Mouse (Mus musculus): ENCODE measurements around the gene Sgsm1. TPM values are rescaled to one million over a fixed set of nuclear protein-coding genes. Genes with fewer than 3 reads are reported as not detected.
A peak's percentile ranks its signal among the peaks of the same experiment; 100 is the strongest.

The Sgsm1 gene
- total RNA-seq, 1 experiment: 7.1 TPM

- in situ Hi-C loops (cut with MboI; ENCODE audit: low sequenced_read_pairs in 2 of 2, unreplicated experiment in 2 of 2): no loop called here
- H3K4me3 ChIP-seq (ENCODE audit: insufficient read depth in 1 of 2, low read depth in 1 of 2, low read length in 2 of 2, poor library complexity in 1 of 2, severe bottlenecking in 1 of 2): no peak overlapping the region
- DNase-seq (ENCODE audit: low read depth, low spot score): no peak
- H3K9me3 ChIP-seq (ENCODE audit: control insufficient read depth, insufficient read depth, low read depth, low read length): no peaks in the 10 kb centered on the region
- no peak for TF ChIP-seq HCFC1 (IDR thresholded peaks at IDR 0.05; ENCODE audit: borderline replicate concordance, insufficient read depth, low read length)
- TF ChIP-seq CHD2 (IDR thresholded peaks at IDR 0.05; ENCODE audit: low read depth, low read length): no peak
- TF ChIP-seq MAFK (IDR thresholded peaks at IDR 0.05; ENCODE audit: insufficient read depth, low read depth, low read length): no peak
- no peak for TF ChIP-seq ZNF384 (IDR thresholded peaks at IDR 0.05; ENCODE audit: low read depth, low read length)
- TF ChIP-seq ZC3H11A (IDR thresholded peaks at IDR 0.05; ENCODE audit: borderline replicate concordance, low read depth, low read length): no peak
- no peak overlapping the region for H3K27ac ChIP-seq (ENCODE audit: insufficient read depth, low read depth, low read length, poor library complexity, severe bottlenecking)
- no peak overlapping the region for H3K9ac ChIP-seq (ENCODE audit: insufficient read depth, low read depth, low read length, poor library complexity, severe bottlenecking)
- peaks cover 11 to 15% of the 10 kb centered on the region in 2 experiments for H3K4me1 ChIP-seq (ENCODE audit: control insufficient read depth in 2 of 2, insufficient read depth in 2 of 2, low read length in 2 of 2, poor library complexity in 1 of 2)
- no peaks in the 10 kb centered on the region; the same call in 1 of the 2 replicates for H3K36me3 ChIP-seq (ENCODE audit: control insufficient read depth, insufficient read depth, low read length, poor library complexity, severe bottlenecking)
Measured at GRCm38 (mm10) chr5:113196916-113197794, 113.4 kb downstream of the Sgsm1 start.

DNA sequence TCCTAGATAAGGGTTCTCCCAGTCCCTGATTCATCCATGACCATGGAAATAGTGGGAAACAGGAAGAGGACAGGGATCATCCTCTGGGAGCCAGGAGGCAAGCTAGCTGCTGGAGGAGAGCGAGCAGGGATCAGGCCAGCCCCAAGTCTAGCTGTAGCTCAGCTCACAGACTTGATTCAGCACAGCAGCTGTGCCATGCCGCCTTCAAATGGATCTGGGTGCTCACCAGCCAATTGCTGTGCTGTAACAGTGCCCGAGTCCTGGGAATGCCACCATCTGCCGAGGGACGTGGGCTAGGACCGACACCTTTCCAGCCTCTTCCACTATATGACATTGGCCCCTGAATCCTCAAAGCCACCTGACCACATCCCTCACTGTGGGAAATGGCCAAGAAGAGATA is 114.7 kb downstream of the Sgsm1 start:
- H3K4me1 ChIP-seq (ENCODE audit: control insufficient read depth in 2 of 2, insufficient read depth in 2 of 2, low read length in 2 of 2, poor library complexity in 1 of 2): peaks cover 11 to 15% of the 10 kb centered on the region in 2 experiments
- DNase-seq (ENCODE audit: low read depth, low spot score): no peak
- no peak overlapping the region for H3K9ac ChIP-seq (ENCODE audit: insufficient read depth, low read depth, low read length, poor library complexity, severe bottlenecking)
- no peak for TF ChIP-seq ZC3H11A (IDR thresholded peaks at IDR 0.05; ENCODE audit: borderline replicate concordance, low read depth, low read length)
- no peak for TF ChIP-seq CHD2 (IDR thresholded peaks at IDR 0.05; ENCODE audit: low read depth, low read length)
- TF ChIP-seq MAFK (IDR thresholded peaks at IDR 0.05; ENCODE audit: insufficient read depth, low read depth, low read length): no peak
- TF ChIP-seq ZNF384 (IDR thresholded peaks at IDR 0.05; ENCODE audit: low read depth, low read length): no peak
- TF ChIP-seq HCFC1 (IDR thresholded peaks at IDR 0.05; ENCODE audit: borderline replicate concordance, insufficient read depth, low read length): no peak
- H3K27ac ChIP-seq (ENCODE audit: insufficient read depth, low read depth, low read length, poor library complexity, severe bottlenecking): no peak overlapping the region
- no peaks in the 10 kb centered on the region for H3K36me3 ChIP-seq (ENCODE audit: control insufficient read depth, insufficient read depth, low read length, poor library complexity, severe bottlenecking)
- H3K4me3 ChIP-seq (ENCODE audit: insufficient read depth in 1 of 2, low read depth in 1 of 2, low read length in 2 of 2, poor library complexity in 1 of 2, severe bottlenecking in 1 of 2): no peak overlapping the region
- no peaks in the 10 kb centered on the region for H3K9me3 ChIP-seq (ENCODE audit: control insufficient read depth, insufficient read depth, low read depth, low read length)
- in situ Hi-C loops (cut with MboI; ENCODE audit: low sequenced_read_pairs in 2 of 2, unreplicated experiment in 2 of 2): no loop called here

- Histone ChIP-seq H3K4me3 (ENCODE audit: insufficient read depth in 1 of 2, low read depth in 1 of 2, low read length in 2 of 2, poor library complexity in 1 of 2, severe bottlenecking in 1 of 2) (no peak overlapping the region), H3K9me3 (ENCODE audit: control insufficient read depth, insufficient read depth, low read depth, low read length) (no peaks in the 10 kb centered on the region), H3K4me1 (ENCODE audit: control insufficient read depth in 2 of 2, insufficient read depth in 2 of 2, low read length in 2 of 2, poor library complexity in 1 of 2) (peaks cover 11 to 15% of the 10 kb centered on the region in 2 experiments), H3K9ac (ENCODE audit: insufficient read depth, low read depth, low read length, poor library complexity, severe bottlenecking) (no peak overlapping the region), H3K36me3 (ENCODE audit: control insufficient read depth, insufficient read depth, low read length, poor library complexity, severe bottlenecking) (no peaks in the 10 kb centered on the region), H3K27ac (ENCODE audit: insufficient read depth, low read depth, low read length, poor library complexity, severe bottlenecking) (no peak overlapping the region)
- no peak for TF ChIP-seq ZC3H11A (IDR thresholded peaks at IDR 0.05; ENCODE audit: borderline replicate concordance, low read depth, low read length)
- no peak for TF ChIP-seq CHD2 (IDR thresholded peaks at IDR 0.05; ENCODE audit: low read depth, low read length)
- TF ChIP-seq MAFK (IDR thresholded peaks at IDR 0.05; ENCODE audit: insufficient read depth, low read depth, low read length): no peak
- TF ChIP-seq ZNF384 (IDR thresholded peaks at IDR 0.05; ENCODE audit: low read depth, low read length): no peak
- TF ChIP-seq HCFC1 (IDR thresholded peaks at IDR 0.05; ENCODE audit: borderline replicate concordance, insufficient read depth, low read length): no peak
- DNase-seq (ENCODE audit: low read depth, low spot score): no peak
- in situ Hi-C loops (cut with MboI; ENCODE audit: low sequenced_read_pairs in 2 of 2, unreplicated experiment in 2 of 2): no loop called here
Measured at GRCm38 (mm10) chr5:113195451-113195850, 115.1 kb downstream of the Sgsm1 start.

- peak overlapping the region; percentile 53 for H3K9ac ChIP-seq (ENCODE audit: insufficient read depth, low read depth, low read length, poor library complexity, severe bottlenecking)
- DNase-seq (ENCODE audit: low read depth, low spot score): no peak
- H3K9me3 ChIP-seq (ENCODE audit: control insufficient read depth, insufficient read depth, low read depth, low read length): no peaks in the 10 kb centered on the region
- in situ Hi-C loops (cut with MboI; ENCODE audit: low sequenced_read_pairs in 2 of 2, unreplicated experiment in 2 of 2): no loop called here
- no peak overlapping the region for H3K27ac ChIP-seq (ENCODE audit: insufficient read depth, low read depth, low read length, poor library complexity, severe bottlenecking)
- TF ChIP-seq ZC3H11A (IDR thresholded peaks at IDR 0.05; ENCODE audit: borderline replicate concordance, low read depth, low read length): no peak
- TF ChIP-seq ZNF384 (IDR thresholded peaks at IDR 0.05; ENCODE audit: low read depth, low read length): no peak
- TF ChIP-seq MAFK (IDR thresholded peaks at IDR 0.05; ENCODE audit: insufficient read depth, low read depth, low read length): no peak
- TF ChIP-seq HCFC1 (IDR thresholded peaks at IDR 0.05; ENCODE audit: borderline replicate concordance, insufficient read depth, low read length): no peak
- peaks cover 2 to 5% of the 10 kb centered on the region in 2 experiments for H3K4me1 ChIP-seq (ENCODE audit: control insufficient read depth in 2 of 2, insufficient read depth in 2 of 2, low read length in 2 of 2, poor library complexity in 1 of 2)
- H3K36me3 ChIP-seq (ENCODE audit: control insufficient read depth, insufficient read depth, low read length, poor library complexity, severe bottlenecking): peaks cover 3% of the 10 kb centered on the region; the same call in 1 of the 2 replicates
- peak overlapping the region; percentile 42 to 64; a peak in 3 of 4 replicates for H3K4me3 ChIP-seq (ENCODE audit: insufficient read depth in 1 of 2, low read depth in 1 of 2, low read length in 2 of 2, poor library complexity in 1 of 2, severe bottlenecking in 1 of 2)
Measured at GRCm38 (mm10) chr5:113193762-113194161, 116.8 kb downstream of the Sgsm1 start.

Other genes with a start within 250 kb of the Sgsm1 start
- gene Crybb2, start 240.7 kb downstream of the Sgsm1 start, total RNA-seq (2012; rRNA removed): not detected in 2 replicates
- 0.42 and 1.2 TPM in 2 replicates for gene Crybb3, start 229.2 kb downstream of the Sgsm1 start, total RNA-seq (2012; rRNA removed)
- gene 2900026A02Rik, start 89.5 kb downstream of the Sgsm1 start, total RNA-seq (2012; rRNA removed): 12.3 and 15.9 TPM in 2 replicates
- 0.22 and 0.53 TPM in 2 replicates for gene Tmem211, start 83.9 kb downstream of the Sgsm1 start, total RNA-seq (2012; rRNA removed)
- 1.3 TPM in 1 of 2 replicates, not detected in the other for gene Aym1, start 46.5 kb upstream of the Sgsm1 start, total RNA-seq (2012; rRNA removed)
- 2.6 and 3.4 TPM in 2 replicates for gene Wscd2, start 179.5 kb upstream of the Sgsm1 start, total RNA-seq (2012; rRNA removed)

Data from ES-E14 (cell line).